Mouse (Mus musculus): Measurements from ENCODE around the gene Dock11.

DNA sequence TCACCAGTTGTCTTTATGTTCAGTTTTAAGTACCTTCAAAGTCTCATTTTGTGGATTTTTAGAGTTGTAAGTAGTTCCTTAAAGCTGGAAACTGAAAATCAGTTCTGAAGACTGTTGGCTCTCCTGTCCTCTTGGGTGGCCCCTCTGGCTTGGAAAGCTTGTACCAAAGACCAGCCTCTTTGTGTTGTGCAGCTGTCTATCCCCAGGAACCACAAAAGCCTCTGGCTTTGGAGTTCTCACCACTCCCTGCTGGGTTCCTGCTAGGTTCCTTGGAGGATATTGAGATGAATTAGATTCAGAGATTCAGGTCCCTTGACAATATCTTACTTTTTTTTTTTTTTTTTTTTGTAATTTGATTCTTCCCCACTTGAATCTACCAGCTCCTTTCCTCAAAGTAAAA, 44.3 kb downstream of the Dock11 start:
- TF ChIP-seq CTCF (IDR thresholded peaks at IDR 0.05; ENCODE audit: low read depth): no peak
- no peak for TF ChIP-seq EP300 (IDR thresholded peaks at IDR 0.05; ENCODE audit: low read depth)
